Mouse (Mus musculus) lung, postnatal 0 days (tissue): ENCODE measurements around the gene Pcmt1. TPM values are rescaled to one million over a fixed set of nuclear protein-coding genes. Genes with fewer than 3 reads are reported as not detected.
A peak's percentile ranks its signal among the peaks of the same experiment; 100 is the strongest.
"Not testable (repeated sequence)": the region's sequence is repeated elsewhere in the genome, so short reads cannot be mapped to it uniquely, and the experiment has no call there.

ENCODE experiments used
- ATAC-seq: fragments of 200-750 bp; cut with Nextera tagmentation; 2 replicates; pipeline ENCODE4 v1.8.0; 2017; ENCODE audit warnings: moderate library complexity
- DNase-seq: peaks from one replicate; pipeline ENCODE4 v3.0.0-alpha.2; 2016; ENCODE audit warnings: low spot score
- H3K27ac ChIP-seq: fragments of 300-500 bp; sonication (generic); 2 replicates; pipeline ENCODE4 v1.5.1; 2014; ENCODE audit warnings: antibody characterized with exemption, mild to moderate bottlenecking, low read length, mixed read lengths
- H3K27me3 ChIP-seq: fragments of 300-500 bp; sonication (generic); replicated peaks from 2 replicates; pipeline ENCODE4 v1.6.1; 2014; ENCODE audit warnings: low read length, mixed read lengths; ENCODE audit not compliant: insufficient read depth
- H3K36me3 ChIP-seq: fragments of 300-500 bp; sonication (generic); 2 replicates; pipeline ENCODE4 v1.6.1; 2014; ENCODE audit warnings: low read length, mixed read lengths; ENCODE audit not compliant: insufficient read depth
- H3K4me1 ChIP-seq: fragments of 300-500 bp; sonication (generic); 2 replicates; pipeline ENCODE4 v1.6.1; 2014; ENCODE audit warnings: antibody characterized with exemption, low read depth, low read length, mixed read lengths; ENCODE audit not compliant: insufficient read depth
- H3K4me2 ChIP-seq: fragments of 300-500 bp; sonication (generic); replicated peaks from 2 replicates; pipeline ENCODE4 v1.6.1; 2014; ENCODE audit warnings: low read depth, mild to moderate bottlenecking, low read length, moderate library complexity, mixed read lengths
- H3K4me3 ChIP-seq: fragments of 300-500 bp; sonication (generic); 2 replicates; pipeline ENCODE4 v1.5.1; 2014; ENCODE audit warnings: low read depth, low read length
- H3K9ac ChIP-seq: fragments of 300-500 bp; sonication (generic); replicated peaks from 2 replicates; pipeline ENCODE4 v1.6.1; 2014; ENCODE audit warnings: low read depth, mild to moderate bottlenecking
- H3K9me3 ChIP-seq: fragments of 300-500 bp; sonication (generic); 2 replicates; pipeline ENCODE4 v1.6.1; 2016; ENCODE audit warnings: low read length, mixed read lengths
- CTCF ChIP-seq: IDR thresholded peaks from 2 replicates; pipeline ENCODE4 v1.5.1; 2016; ENCODE audit warnings: antibody characterized with exemption, mild to moderate bottlenecking
- EP300 ChIP-seq: IDR thresholded peaks from 2 replicates; pipeline ENCODE4 v1.6.1; 2016; ENCODE audit warnings: antibody characterized with exemption, mild to moderate bottlenecking, control low read depth
- WGBS: fragments of 180-500 bp; shearing (Covaris S2); extraction: QIAGEN DNeasy Blood & Tissue Kit; methylation state at CpG from one replicate; pipeline ENCODE4 v1.1.7; 2014; 5-methylcytosine and 5-hydroxymethylcytosine counted together
- polyA plus RNA-seq: library from polyadenylated mRNA; unstranded; fragments of >200 nt; fragmentation: Nextera tagmentation; extraction: Ambion mirVana; gene quantifications from 2 replicates; pipeline ENCODE4 v1.2.1, GENCODE M21; 2015

Pcmt1 gene
- polyA plus RNA-seq, 1 experiment from 2014 or later, result 96.9 TPM

GRCm38 (mm10) chr10:7614834-7615233 is 66.1 kb downstream of the Pcmt1 start:
- Histone ChIP-seq H3K36me3 (no peaks in the 10 kb centered on the region), H3K9me3 (no peaks in the 10 kb centered on the region), H3K4me2 (no peak overlapping the region), H3K27me3 (no peaks in the 10 kb centered on the region), H3K27ac (no peak overlapping the region), H3K9ac (no peak overlapping the region), H3K4me3 (no peak overlapping the region), H3K4me1 (no peaks in the 10 kb centered on the region)
- ATAC-seq (no peak), DNase-seq (no peak)
- 93% methylated on average over 8 of the region's 8 CpGs for WGBS
- no peak for TF ChIP-seq CTCF
- TF ChIP-seq EP300, result no peak

GRCm38 (mm10) chr10:7612210-7612609 is 68.7 kb downstream of the Pcmt1 start:
- H3K27ac ChIP-seq, H3K9ac ChIP-seq, H3K4me1 ChIP-seq, H3K4me2 ChIP-seq, H3K36me3 ChIP-seq, H3K9me3 ChIP-seq, DNase-seq, ATAC-seq, H3K4me3 ChIP-seq, H3K27me3 ChIP-seq: not testable (repeated sequence)

GRCm38 (mm10) chr10:7611647-7612046 is 69.3 kb downstream of the Pcmt1 start:
- H3K36me3 ChIP-seq, result no peaks in the 10 kb centered on the region
- 71% methylated on average over 6 of the region's 6 CpGs for WGBS
- no peaks in the 10 kb centered on the region for H3K9me3 ChIP-seq
- H3K27ac ChIP-seq, result no peak overlapping the region
- no peak overlapping the region for H3K9ac ChIP-seq
- ATAC-seq (no peak), DNase-seq (no peak)
- no peak overlapping the region for H3K4me3 ChIP-seq
- no peaks in the 10 kb centered on the region for H3K27me3 ChIP-seq
- TF ChIP-seq CTCF (no peak), EP300 (no peak)
- no peaks in the 10 kb centered on the region for H3K4me1 ChIP-seq
- H3K4me2 ChIP-seq, result no peak overlapping the region

- H3K4me1 ChIP-seq, result no peaks in the 10 kb centered on the region
- no peaks in the 10 kb centered on the region for H3K9me3 ChIP-seq
- H3K9ac ChIP-seq, result no peak overlapping the region
- 86% methylated on average over 17 of the region's 17 CpGs for WGBS
- no peak overlapping the region for H3K4me2 ChIP-seq
- H3K36me3 ChIP-seq, result no peaks in the 10 kb centered on the region
- no peak for TF ChIP-seq EP300
- no peak for TF ChIP-seq CTCF
- H3K4me3 ChIP-seq, result no peak overlapping the region
- ATAC-seq (no peak), DNase-seq (no peak)
- H3K27me3 ChIP-seq, result no peaks in the 10 kb centered on the region
- H3K27ac ChIP-seq, result no peak overlapping the region
Measured at GRCm38 (mm10) chr10:7608611-7609010, 72.3 kb downstream of the Pcmt1 start.

GRCm38 (mm10) chr10:7606437-7606836 is 74.5 kb downstream of the Pcmt1 start:
- no peaks in the 10 kb centered on the region for H3K9me3 ChIP-seq
- 56% methylated on average over 2 of the region's 2 CpGs for WGBS

GRCm38 (mm10) chr10:7605168-7605567 is 75.8 kb downstream of the Pcmt1 start:
- Histone ChIP-seq H3K27ac (no peak overlapping the region), H3K4me2 (no peak overlapping the region), H3K36me3 (no peaks in the 10 kb centered on the region), H3K4me1 (no peaks in the 10 kb centered on the region), H3K27me3 (no peaks in the 10 kb centered on the region), H3K9me3 (no peaks in the 10 kb centered on the region), H3K9ac (no peak overlapping the region), H3K4me3 (no peak overlapping the region)
- DNase-seq, result no peak
- WGBS, result 73% methylated on average over 2 of the region's 2 CpGs
- no peak for TF ChIP-seq CTCF
- no peak for TF ChIP-seq EP300
- ATAC-seq, result no peak

More at GRCm38 (mm10) chr10:7606437-7606836, 74.5 kb downstream of the Pcmt1 start:
- Histone ChIP-seq H3K4me2 (no peak overlapping the region), H3K4me1 (no peaks in the 10 kb centered on the region), H3K4me3 (no peak overlapping the region), H3K27me3 (no peaks in the 10 kb centered on the region), H3K27ac (no peak overlapping the region), H3K9ac (no peak overlapping the region), H3K36me3 (no peaks in the 10 kb centered on the region)
- DNase-seq (no peak), ATAC-seq (no peak)
- TF ChIP-seq EP300 (no peak), CTCF (no peak)

- H3K36me3 ChIP-seq, result no peaks in the 10 kb centered on the region
- TF ChIP-seq EP300 (no peak), CTCF (peak; percentile 92)
Measured at GRCm38 (mm10) chr10:7600647-7601046, 80.3 kb downstream of the Pcmt1 start.

More at GRCm38 (mm10) chr10:7600647-7601046, 80.3 kb downstream of the Pcmt1 start:
- Histone ChIP-seq H3K4me3 (no peak overlapping the region), H3K9me3 (no peaks in the 10 kb centered on the region), H3K9ac (no peak overlapping the region), H3K27me3 (no peaks in the 10 kb centered on the region), H3K4me1 (no peaks in the 10 kb centered on the region), H3K27ac (no peak overlapping the region), H3K4me2 (no peak overlapping the region)
- DNase-seq (peak; percentile 78), ATAC-seq (peak; percentile 47; the same call in 1 of the 2 replicates)
- 11% methylated on average over 6 of the region's 6 CpGs for WGBS
